Mouse (Mus musculus) kidney, adult 2 months (tissue): ENCODE measurements around the gene Snrnp25.

Experiments used
- CTCF ChIP-seq: fragments of 200-500 bp; conservative IDR thresholded peaks from 2 replicates; pipeline ENCODE4 v1.5.1; 2011; ENCODE audit warnings: low read depth, mild to moderate bottlenecking, control low read depth, low read length, moderate library complexity, mixed read lengths; ENCODE audit not compliant: insufficient read depth, insufficient read length
- POLR2A ChIP-seq: fragments of 200-500 bp; IDR thresholded peaks from one replicate; pipeline ENCODE4 v1.6.1; 2011; ENCODE audit warnings: low read depth, low read length, control low read depth

GRCm38 (mm10) chr11:32186031-32186430 is 19.2 kb upstream of the Snrnp25 start:
- TF ChIP-seq CTCF (no peak), POLR2A (no peak)
